Mouse (Mus musculus) erythroblast, embryonic 14.5 days (primary cell): ENCODE results near the gene Gm5129. TPM values are rescaled to one million over a fixed set of nuclear protein-coding genes. Genes with fewer than 3 reads are reported as not detected.

Experiments used
- H3K27me3 ChIP-seq: 2 replicates; pipeline ENCODE4 v1.6.1; 2012; ENCODE audit warnings: inconsistent platforms; ENCODE audit not compliant: control insufficient read depth
- H3K36me3 ChIP-seq: 2 replicates; pipeline ENCODE4 v1.6.1; 2012; ENCODE audit warnings: mild to moderate bottlenecking, inconsistent platforms; ENCODE audit not compliant: control insufficient read depth
- H3K4me1 ChIP-seq: 2 replicates; pipeline ENCODE4 v1.6.1; 2012; ENCODE audit warnings: inconsistent platforms; ENCODE audit not compliant: control insufficient read depth
- H3K4me3 ChIP-seq: replicated peaks from 2 replicates; pipeline ENCODE3; 2012; ENCODE audit warnings: moderate library complexity, mild to moderate bottlenecking, inconsistent platforms
- H3K9me3 ChIP-seq: 2 replicates; pipeline ENCODE4 v1.6.1; 2012; ENCODE audit warnings: low read length, inconsistent platforms, mixed read lengths; ENCODE audit not compliant: control insufficient read depth
- GATA1 ChIP-seq: IDR thresholded peaks from 2 replicates; pipeline ENCODE4 v1.6.1; 2012; ENCODE audit warnings: low read length, inconsistent platforms, mixed read lengths
- TAL1 ChIP-seq: IDR thresholded peaks from 3 replicates; pipeline ENCODE4 v1.6.1; 2012; ENCODE audit warnings: low read length, inconsistent platforms, mixed read lengths
- polyA plus RNA-seq: library from polyadenylated mRNA; stranded (reverse); fragments of >175 nt; gene quantifications from 2 replicates; pipeline ENCODE4 v1.2.3, GENCODE M21; 2012

Gm5129 gene
- polyA plus RNA-seq, 1 experiment: not detected

GRCm38 (mm10) chr5:29759318-29759717 is 23.6 kb upstream of the Gm5129 start:
- H3K36me3 ChIP-seq: peaks cover 93% of the 10 kb centered on the region
- no peak for TF ChIP-seq TAL1
- no peak for TF ChIP-seq GATA1

GRCm38 (mm10) chr5:29752894-29753293 is 17.2 kb upstream of the Gm5129 start:
- no peak overlapping the region for H3K4me3 ChIP-seq
- no peaks in the 10 kb centered on the region for H3K9me3 ChIP-seq
- H3K27me3 ChIP-seq: no peaks in the 10 kb centered on the region
- H3K4me1 ChIP-seq: no peaks in the 10 kb centered on the region
- TF ChIP-seq TAL1 (no peak), GATA1 (no peak)
- peaks cover 94% of the 10 kb centered on the region for H3K36me3 ChIP-seq

More at GRCm38 (mm10) chr5:29759318-29759717, 23.6 kb upstream of the Gm5129 start:
- H3K4me3 ChIP-seq: no peak overlapping the region
- no peaks in the 10 kb centered on the region for H3K4me1 ChIP-seq
- no peaks in the 10 kb centered on the region for H3K27me3 ChIP-seq
- no peaks in the 10 kb centered on the region for H3K9me3 ChIP-seq

- H3K27me3 ChIP-seq: no peaks in the 10 kb centered on the region
- no peak overlapping the region for H3K4me3 ChIP-seq
- peaks cover 85% of the 10 kb centered on the region for H3K36me3 ChIP-seq
- H3K9me3 ChIP-seq: no peaks in the 10 kb centered on the region
- no peak for TF ChIP-seq TAL1
- no peak for TF ChIP-seq GATA1
- no peaks in the 10 kb centered on the region for H3K4me1 ChIP-seq
Measured at GRCm38 (mm10) chr5:29751306-29751705, 15.6 kb upstream of the Gm5129 start.

- H3K27me3 ChIP-seq: no peaks in the 10 kb centered on the region
- peaks cover 6% of the 10 kb centered on the region for H3K4me1 ChIP-seq
- H3K9me3 ChIP-seq: no peaks in the 10 kb centered on the region
- H3K4me3 ChIP-seq: no peak overlapping the region
- peaks cover 63% of the 10 kb centered on the region for H3K36me3 ChIP-seq
- no peak for TF ChIP-seq GATA1
- no peak for TF ChIP-seq TAL1
Measured at GRCm38 (mm10) chr5:29747661-29748060, 11.9 kb upstream of the Gm5129 start.

- no peak overlapping the region for H3K4me3 ChIP-seq
- no peaks in the 10 kb centered on the region for H3K27me3 ChIP-seq
- no peaks in the 10 kb centered on the region for H3K9me3 ChIP-seq
- TF ChIP-seq TAL1 (no peak), GATA1 (no peak)
- peaks cover 46% of the 10 kb centered on the region for H3K36me3 ChIP-seq
- peaks cover 43% of the 10 kb centered on the region for H3K4me1 ChIP-seq
Measured at GRCm38 (mm10) chr5:29741093-29741492, 5.4 kb upstream of the Gm5129 start.

- H3K4me1 ChIP-seq: peaks cover 43% of the 10 kb centered on the region
- no peaks in the 10 kb centered on the region for H3K27me3 ChIP-seq
- no peaks in the 10 kb centered on the region for H3K9me3 ChIP-seq
- TF ChIP-seq GATA1: no peak
- TF ChIP-seq TAL1: no peak
- H3K4me3 ChIP-seq: no peak overlapping the region
- H3K36me3 ChIP-seq: peaks cover 46% of the 10 kb centered on the region
Measured at GRCm38 (mm10) chr5:29740651-29741050, 4.9 kb upstream of the Gm5129 start.

GRCm38 (mm10) chr5:29738076-29738475 is 2.3 kb upstream of the Gm5129 start:
- Histone ChIP-seq H3K36me3 (peaks cover 36% of the 10 kb centered on the region), H3K4me3 (no peak overlapping the region), H3K27me3 (no peaks in the 10 kb centered on the region), H3K9me3 (no peaks in the 10 kb centered on the region), H3K4me1 (peaks cover 53% of the 10 kb centered on the region)
- no peak for TF ChIP-seq TAL1
- no peak for TF ChIP-seq GATA1

- peaks cover 30% of the 10 kb centered on the region for H3K36me3 ChIP-seq
- H3K4me1 ChIP-seq: peaks cover 47% of the 10 kb centered on the region
- no peak for TF ChIP-seq GATA1
- TF ChIP-seq TAL1: no peak
- H3K9me3 ChIP-seq: no peaks in the 10 kb centered on the region
- H3K4me3 ChIP-seq: peak overlapping the region; percentile 100
- H3K27me3 ChIP-seq: no peaks in the 10 kb centered on the region
Measured at GRCm38 (mm10) chr5:29737471-29737870, 1.7 kb upstream of the Gm5129 start.

GRCm38 (mm10) chr5:29736942-29737341 is 1.2 kb upstream of the Gm5129 start:
- TF ChIP-seq TAL1 (no peak), GATA1 (no peak)
- Histone ChIP-seq H3K4me1 (peaks cover 43% of the 10 kb centered on the region), H3K27me3 (peaks cover 2% of the 10 kb centered on the region; the same call in 1 of the 2 replicates), H3K4me3 (peak overlapping the region; percentile 100), H3K9me3 (no peaks in the 10 kb centered on the region), H3K36me3 (peaks cover 25% of the 10 kb centered on the region)
